Mouse (Mus musculus) neural tube, embryonic 14.5 days (tissue): ENCODE results near the gene Ranbp3l. TPM values are rescaled to one million over a fixed set of nuclear protein-coding genes. Genes with fewer than 3 reads are reported as not detected.

Experiments
- ATAC-seq: fragments of 200-750 bp; cut with Nextera tagmentation; 2 replicates; pipeline ENCODE4 v1.8.0; 2017; ENCODE audit warnings: low read depth, mild to moderate bottlenecking, moderate TSS enrichment, moderate library complexity
- H3K27ac ChIP-seq: fragments of 300-500 bp; sonication (generic); 2 replicates; pipeline ENCODE4 v1.5.1; 2014; ENCODE audit warnings: low read depth, mild to moderate bottlenecking, control low read depth, low read length, moderate library complexity, mixed read lengths
- H3K27me3 ChIP-seq: fragments of 300-500 bp; sonication (generic); 2 replicates; pipeline ENCODE4 v1.6.1; 2014; ENCODE audit warnings: low read length; ENCODE audit not compliant: control insufficient read depth, insufficient read depth
- H3K36me3 ChIP-seq: fragments of 300-500 bp; sonication (generic); 2 replicates; pipeline ENCODE4 v1.6.1; 2014; ENCODE audit warnings: low read length, mixed read lengths; ENCODE audit not compliant: control insufficient read depth, insufficient read depth
- H3K4me1 ChIP-seq: fragments of 300-500 bp; sonication (generic); 2 replicates; pipeline ENCODE4 v1.6.1; 2014; ENCODE audit warnings: low read length; ENCODE audit not compliant: control insufficient read depth, insufficient read depth
- H3K4me2 ChIP-seq: fragments of 300-500 bp; sonication (generic); 2 replicates; pipeline ENCODE4 v1.6.1; 2014; ENCODE audit warnings: mild to moderate bottlenecking, low read depth, low read length, control low read depth
- H3K4me3 ChIP-seq: fragments of 300-500 bp; sonication (generic); 2 replicates; pipeline ENCODE4 v1.5.1; 2014; ENCODE audit warnings: low read depth, low read length, control low read depth, mixed read lengths
- H3K9ac ChIP-seq: fragments of 300-500 bp; sonication (generic); replicated peaks from 2 replicates; pipeline ENCODE4 v1.6.1; 2014; ENCODE audit warnings: low read depth, mild to moderate bottlenecking, control low read depth, low read length, mixed read lengths
- H3K9me3 ChIP-seq: fragments of 300-500 bp; sonication (generic); 2 replicates; pipeline ENCODE4 v1.6.1; 2016; ENCODE audit warnings: low read length; ENCODE audit not compliant: control insufficient read depth
- WGBS: fragments of 180-500 bp; shearing (Covaris S2); extraction: QIAGEN DNeasy Blood & Tissue Kit; methylation state at CpG from one replicate; pipeline ENCODE4 v1.1.7; 2014; 5-methylcytosine and 5-hydroxymethylcytosine counted together
- polyA plus RNA-seq: library from polyadenylated mRNA; unstranded; fragments of >200 nt; fragmentation: Nextera tagmentation; extraction: Ambion mirVana; gene quantifications from 2 replicates; pipeline ENCODE4 v1.2.1, GENCODE M21; 2014

The Ranbp3l gene
- polyA plus RNA-seq, 1 experiment from 2014 or later = 0.21 TPM

GRCm38 (mm10) chr15:9087421-9087820 lies 119.7 kb downstream of the Ranbp3l start:
- H3K4me1 ChIP-seq = no peaks in the 10 kb centered on the region
- no peaks in the 10 kb centered on the region for H3K9me3 ChIP-seq
- H3K36me3 ChIP-seq = peaks cover 10% of the 10 kb centered on the region; the same call in 1 of the 2 replicates
- no peak overlapping the region for H3K9ac ChIP-seq
- H3K4me2 ChIP-seq = no peak overlapping the region
- no peak overlapping the region for H3K27ac ChIP-seq
- H3K27me3 ChIP-seq = no peaks in the 10 kb centered on the region
- H3K4me3 ChIP-seq = no peak overlapping the region
- WGBS = 88% methylated on average over 5 of the region's 5 CpGs
- no peak for ATAC-seq

GRCm38 (mm10) chr15:9087895-9088682 lies 120.3 kb downstream of the Ranbp3l start:
- Histone ChIP-seq H3K9ac (no peak overlapping the region), H3K4me3 (no peak overlapping the region), H3K27me3 (no peaks in the 10 kb centered on the region), H3K36me3 (peaks cover 13% of the 10 kb centered on the region; the same call in 1 of the 2 replicates), H3K4me2 (no peak overlapping the region), H3K27ac (no peak overlapping the region), H3K9me3 (no peaks in the 10 kb centered on the region), H3K4me1 (no peaks in the 10 kb centered on the region)
- ATAC-seq = no peak
- 87% methylated on average over 17 of the region's 17 CpGs for WGBS

GRCm38 (mm10) chr15:9088683-9089072 lies 120.9 kb downstream of the Ranbp3l start:
- Histone ChIP-seq H3K4me3 (no peak overlapping the region), H3K4me2 (no peak overlapping the region), H3K36me3 (peaks cover 13% of the 10 kb centered on the region; the same call in 1 of the 2 replicates), H3K27me3 (no peaks in the 10 kb centered on the region), H3K9me3 (no peaks in the 10 kb centered on the region), H3K9ac (no peak overlapping the region), H3K4me1 (no peaks in the 10 kb centered on the region), H3K27ac (no peak overlapping the region)
- 66% methylated on average over 8 of the region's 8 CpGs for WGBS
- no peak for ATAC-seq

- Histone ChIP-seq H3K36me3 (peaks cover 13% of the 10 kb centered on the region; the same call in 1 of the 2 replicates), H3K4me2 (no peak overlapping the region), H3K4me1 (no peaks in the 10 kb centered on the region), H3K27ac (no peak overlapping the region), H3K27me3 (no peaks in the 10 kb centered on the region), H3K9me3 (no peaks in the 10 kb centered on the region), H3K9ac (no peak overlapping the region), H3K4me3 (no peak overlapping the region)
- 5% methylated on average over 2 of the region's 2 CpGs for WGBS
- ATAC-seq = no peak
Observed at GRCm38 (mm10) chr15:9089136-9089720, 121.5 kb downstream of the Ranbp3l start.

- Histone ChIP-seq H3K9me3 (no peaks in the 10 kb centered on the region), H3K36me3 (peaks cover 16% of the 10 kb centered on the region; the same call in 1 of the 2 replicates), H3K27ac (no peak overlapping the region), H3K4me2 (no peak overlapping the region), H3K9ac (no peak overlapping the region), H3K27me3 (no peaks in the 10 kb centered on the region), H3K4me1 (no peaks in the 10 kb centered on the region), H3K4me3 (no peak overlapping the region)
- WGBS = 97% methylated on average over 5 of the region's 5 CpGs
- ATAC-seq = no peak
Observed at GRCm38 (mm10) chr15:9090662-9091061, 122.9 kb downstream of the Ranbp3l start.

GRCm38 (mm10) chr15:9093598-9094365 lies 126.0 kb downstream of the Ranbp3l start:
- Histone ChIP-seq H3K4me1 (no peaks in the 10 kb centered on the region), H3K4me3 (no peak overlapping the region), H3K36me3 (peaks cover 9% of the 10 kb centered on the region; the same call in 1 of the 2 replicates), H3K27ac (no peak overlapping the region), H3K4me2 (no peak overlapping the region), H3K9me3 (no peaks in the 10 kb centered on the region), H3K27me3 (no peaks in the 10 kb centered on the region), H3K9ac (no peak overlapping the region)
- 80% methylated on average over 11 of the region's 11 CpGs for WGBS
- ATAC-seq = peak; percentile 8; the same call in 1 of the 2 replicates

- ATAC-seq = peak; percentile 86
- H3K4me1 ChIP-seq = no peaks in the 10 kb centered on the region
- 15% methylated on average over 13 of the region's 13 CpGs for WGBS
- H3K27me3 ChIP-seq = no peaks in the 10 kb centered on the region
- H3K9ac ChIP-seq = no peak overlapping the region
- H3K36me3 ChIP-seq = peaks cover 9% of the 10 kb centered on the region; the same call in 1 of the 2 replicates
- H3K4me2 ChIP-seq = no peak overlapping the region
- no peak overlapping the region for H3K4me3 ChIP-seq
- no peaks in the 10 kb centered on the region for H3K9me3 ChIP-seq
- no peak overlapping the region for H3K27ac ChIP-seq
Observed at GRCm38 (mm10) chr15:9094366-9094750, 126.6 kb downstream of the Ranbp3l start.

- no peak overlapping the region for H3K4me3 ChIP-seq
- H3K4me2 ChIP-seq = no peak overlapping the region
- WGBS = 88% methylated on average over 4 of the region's 4 CpGs
- no peaks in the 10 kb centered on the region for H3K4me1 ChIP-seq
- no peak for ATAC-seq
- H3K27me3 ChIP-seq = no peaks in the 10 kb centered on the region
- peaks cover 19% of the 10 kb centered on the region; the same call in 1 of the 2 replicates for H3K36me3 ChIP-seq
- no peaks in the 10 kb centered on the region for H3K9me3 ChIP-seq
- no peak overlapping the region for H3K27ac ChIP-seq
- no peak overlapping the region for H3K9ac ChIP-seq
Observed at GRCm38 (mm10) chr15:9096865-9097264, 129.1 kb downstream of the Ranbp3l start.
